Mouse (Mus musculus): Measurements from ENCODE around the gene Fyn. TPM values are rescaled to one million over a fixed set of nuclear protein-coding genes. Genes with fewer than 3 reads are reported as not detected.

The Fyn gene
- polyA plus RNA-seq, 3 experiments from 2014 or later: 100 to 133 (median 132) TPM

GRCm38 (mm10) chr10:39471714-39472531, 103.3 kb downstream of the Fyn start:
- ATAC-seq: no peak

GRCm38 (mm10) chr10:39472923-39473322, 104.3 kb downstream of the Fyn start:
- no peak for ATAC-seq

- peak; percentile 80 for ATAC-seq
Measured at GRCm38 (mm10) chr10:39479361-39479760, 110.7 kb downstream of the Fyn start.

GRCm38 (mm10) chr10:39484382-39484826, 115.7 kb downstream of the Fyn start:
- peak; percentile 16 for ATAC-seq

- ATAC-seq: no peak
Measured at GRCm38 (mm10) chr10:39484892-39485291, 116.2 kb downstream of the Fyn start.

- ATAC-seq: no peak
Measured at GRCm38 (mm10) chr10:39485939-39486338, 117.3 kb downstream of the Fyn start.

GRCm38 (mm10) chr10:39486501-39487450, 118.1 kb downstream of the Fyn start:
- ATAC-seq: peak; percentile 30

GRCm38 (mm10) chr10:39487740-39488415, 119.2 kb downstream of the Fyn start:
- peak; percentile 55 for ATAC-seq

- no peak for ATAC-seq
Measured at GRCm38 (mm10) chr10:39488542-39488941, 119.9 kb downstream of the Fyn start.

- ATAC-seq: peak; percentile 29
Measured at GRCm38 (mm10) chr10:39488956-39489355, 120.3 kb downstream of the Fyn start.

GRCm38 (mm10) chr10:39490349-39491121, 121.9 kb downstream of the Fyn start:
- ATAC-seq: no peak

GRCm38 (mm10) chr10:39492146-39492545, 123.5 kb downstream of the Fyn start:
- ATAC-seq: peak; percentile 49

- no peak for ATAC-seq
Measured at GRCm38 (mm10) chr10:39493007-39493406, 124.4 kb downstream of the Fyn start.

GRCm38 (mm10) chr10:39498641-39499040, 130.0 kb downstream of the Fyn start:
- ATAC-seq: no peak

- ATAC-seq: no peak
Measured at GRCm38 (mm10) chr10:39501571-39501970, 132.9 kb downstream of the Fyn start.

GRCm38 (mm10) chr10:39501977-39502706, 133.5 kb downstream of the Fyn start:
- ATAC-seq: peak; percentile 33

GRCm38 (mm10) chr10:39503331-39503730, 134.7 kb downstream of the Fyn start:
- no peak for ATAC-seq

- no peak for ATAC-seq
Measured at GRCm38 (mm10) chr10:39505007-39505406, 136.4 kb downstream of the Fyn start.

GRCm38 (mm10) chr10:39505621-39506020, 137.0 kb downstream of the Fyn start:
- peak; percentile 26 for ATAC-seq

- ATAC-seq: no peak
Measured at GRCm38 (mm10) chr10:39506353-39506752, 137.7 kb downstream of the Fyn start.

- no peak for ATAC-seq
Measured at GRCm38 (mm10) chr10:39506831-39507230, 138.2 kb downstream of the Fyn start.

Measured in inflammation-experienced regulatory T-cells, adult 6 months (primary cell).